Mouse (Mus musculus) embryonic facial prominence, embryonic 13.5 days (tissue): ENCODE measurements at regions not wholly inside any gene's neighbourhood (a gene's known extent, or its start where the extent isn't known, plus 50 kb on each side); places are given as distances from the start of the nearest gene placed in this dataset.

Experiments used
- ATAC-seq: fragments of 200-750 bp; cut with Nextera tagmentation; 2 replicates; pipeline ENCODE4 v1.8.0; 2017; ENCODE audit warnings: low read depth; ENCODE audit not compliant: insufficient number of reproducible peaks, insufficient read depth, low FRiP score, low TSS enrichment
- H3K27ac ChIP-seq: fragments of 300-500 bp; sonication (generic); 2 replicates; pipeline ENCODE4 v1.5.1; 2015; ENCODE audit warnings: moderate library complexity, mild to moderate bottlenecking, inconsistent platforms
- H3K27me3 ChIP-seq: fragments of 300-500 bp; sonication (generic); 2 replicates; pipeline ENCODE4 v1.6.1; 2015; ENCODE audit warnings: mild to moderate bottlenecking, inconsistent platforms
- H3K36me3 ChIP-seq: fragments of 300-500 bp; sonication (generic); 2 replicates; pipeline ENCODE4 v1.6.1; 2015; ENCODE audit warnings: mild to moderate bottlenecking, inconsistent platforms
- H3K4me1 ChIP-seq: fragments of 300-500 bp; sonication (generic); 2 replicates; pipeline ENCODE4 v1.6.1; 2015; ENCODE audit warnings: inconsistent platforms
- H3K4me2 ChIP-seq: fragments of 300-500 bp; sonication (generic); 2 replicates; pipeline ENCODE4 v1.6.1; 2015; ENCODE audit warnings: moderate library complexity, mild to moderate bottlenecking, inconsistent platforms
- H3K4me3 ChIP-seq: fragments of 300-500 bp; sonication (generic); 2 replicates; pipeline ENCODE4 v1.5.1; 2015; ENCODE audit warnings: mild to moderate bottlenecking, inconsistent platforms
- H3K9ac ChIP-seq: fragments of 300-500 bp; sonication (generic); 2 replicates; pipeline ENCODE4 v1.6.1; 2015; ENCODE audit warnings: mild to moderate bottlenecking, inconsistent platforms
- H3K9me3 ChIP-seq: fragments of 300-500 bp; sonication (generic); 2 replicates; pipeline ENCODE4 v1.6.1; 2016; ENCODE audit warnings: inconsistent platforms
- WGBS: fragments of 180-500 bp; shearing (Covaris S2); methylation state at CpG from one replicate; pipeline ENCODE4 v1.1.7; 2015; ENCODE audit warnings: mixed read lengths; 5-methylcytosine and 5-hydroxymethylcytosine counted together

DNA sequence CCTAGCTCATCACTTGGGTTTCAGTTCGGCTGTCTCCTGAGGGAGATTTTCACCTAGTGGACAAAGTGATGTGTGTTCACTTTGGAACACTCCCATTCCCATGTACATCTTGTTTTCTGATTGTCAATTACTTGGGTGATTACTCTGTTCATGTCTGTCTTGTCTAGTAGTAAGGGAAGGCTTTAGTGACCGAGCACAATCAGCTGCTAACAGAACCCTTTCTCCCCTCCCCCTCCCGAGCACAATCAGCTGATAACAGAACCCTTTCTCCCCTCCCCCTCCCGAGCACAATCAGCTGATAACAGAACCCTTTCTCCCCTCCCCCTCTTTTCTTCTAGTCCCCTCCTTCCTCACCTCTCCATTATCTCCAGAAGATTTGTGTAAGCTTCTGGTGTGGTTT, 79.6 kb upstream of the Plppr4 start:
- Histone ChIP-seq H3K36me3 (no peaks in the 10 kb centered on the region), H3K4me3 (no peak overlapping the region), H3K4me1 (0 out of 2 replicates have a peak, but pooled peaks cover 2% of the 10 kb centered on the region), H3K27me3 (no peaks in the 10 kb centered on the region), H3K9ac (no peak overlapping the region), H3K4me2 (no peak overlapping the region), H3K27ac (no peak overlapping the region), H3K9me3 (no peaks in the 10 kb centered on the region)
- no peak for ATAC-seq
- 49% methylated on average over 4 of the region's 4 CpGs for WGBS

DNA sequence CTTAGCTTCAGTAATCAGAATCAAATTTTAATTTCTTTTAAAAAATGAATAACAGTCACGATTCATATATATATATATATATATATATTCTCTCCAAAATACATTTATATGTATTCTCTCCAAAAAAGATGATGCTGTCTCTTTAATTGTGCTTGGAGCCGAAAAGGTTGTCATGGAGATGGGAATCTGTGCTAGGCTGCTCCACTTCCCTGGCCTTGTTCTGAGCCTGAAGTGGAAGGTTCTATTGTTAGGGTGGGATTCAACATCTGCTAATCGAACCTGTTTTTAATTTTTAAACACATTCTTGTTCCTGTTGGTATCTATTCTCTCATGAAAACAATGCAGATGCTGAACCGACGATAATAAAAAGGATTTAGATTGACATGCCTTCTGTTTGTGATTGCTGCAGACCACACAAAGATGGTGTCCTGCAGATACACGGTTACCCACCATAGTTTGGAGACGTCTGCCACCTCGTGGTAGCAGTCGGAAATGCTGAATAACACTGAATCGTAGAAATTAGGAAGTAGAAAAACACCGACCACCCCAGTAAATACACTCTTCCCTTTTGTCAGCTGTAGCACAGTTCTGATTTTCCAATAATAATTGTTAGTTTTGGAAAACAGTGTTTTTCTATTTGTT, 77.9 kb upstream of the Plppr4 start:
- 0 out of 2 replicates have a peak, but pooled peaks have one; percentile 43 for ATAC-seq
- 16% methylated on average over 11 of the region's 11 CpGs for WGBS
- H3K4me2 ChIP-seq, result no peak overlapping the region
- H3K4me1 ChIP-seq, result 0 out of 2 replicates have a peak, but pooled peaks cover 2% of the 10 kb centered on the region
- H3K27ac ChIP-seq, result no peak overlapping the region
- H3K36me3 ChIP-seq, result no peaks in the 10 kb centered on the region
- no peaks in the 10 kb centered on the region for H3K9me3 ChIP-seq
- H3K9ac ChIP-seq, result no peak overlapping the region
- no peaks in the 10 kb centered on the region for H3K27me3 ChIP-seq
- H3K4me3 ChIP-seq, result no peak overlapping the region

GRCm38 (mm10) chr3:117424526-117424925, 63.9 kb upstream of the Plppr4 start:
- H3K27me3 ChIP-seq, result no peaks in the 10 kb centered on the region
- ATAC-seq, result no peak
- H3K9ac ChIP-seq, result no peak overlapping the region
- no peaks in the 10 kb centered on the region for H3K4me1 ChIP-seq
- H3K27ac ChIP-seq, result no peak overlapping the region
- H3K9me3 ChIP-seq, result no peaks in the 10 kb centered on the region
- no peak overlapping the region for H3K4me3 ChIP-seq
- no peak overlapping the region for H3K4me2 ChIP-seq
- no peaks in the 10 kb centered on the region for H3K36me3 ChIP-seq
- 73% methylated on average over 1 of the region's 1 CpGs for WGBS

- Histone ChIP-seq H3K9ac (no peak overlapping the region), H3K27me3 (no peaks in the 10 kb centered on the region; the same call in 1 of the 2 replicates), H3K9me3 (no peaks in the 10 kb centered on the region), H3K27ac (no peak overlapping the region), H3K4me1 (no peaks in the 10 kb centered on the region), H3K4me3 (no peak overlapping the region), H3K36me3 (no peaks in the 10 kb centered on the region), H3K4me2 (no peak overlapping the region)
- WGBS, result 72% methylated on average over 4 of the region's 4 CpGs
- no peak for ATAC-seq
Observed at GRCm38 (mm10) chr3:117412896-117413747, 52.4 kb upstream of the Plppr4 start.
